Mouse (Mus musculus) hindbrain, embryonic 15.5 days (tissue): ENCODE results near the gene P2ry2. TPM values are rescaled to one million over a fixed set of nuclear protein-coding genes. Genes with fewer than 3 reads are reported as not detected.

Experiments
- ATAC-seq: fragments of 200-750 bp; cut with Nextera tagmentation; 2 replicates; pipeline ENCODE4 v1.8.0; 2017; ENCODE audit warnings: low read depth, moderate number of reproducible peaks, moderate TSS enrichment; ENCODE audit not compliant: low FRiP score
- H3K27ac ChIP-seq: fragments of 300-500 bp; sonication (generic); replicated peaks from 2 replicates; pipeline ENCODE4 v1.5.1; 2015; ENCODE audit warnings: mild to moderate bottlenecking, inconsistent platforms
- H3K27me3 ChIP-seq: fragments of 300-500 bp; sonication (generic); 2 replicates; pipeline ENCODE4 v1.6.1; 2015; ENCODE audit warnings: control low read depth, inconsistent platforms
- H3K36me3 ChIP-seq: fragments of 300-500 bp; sonication (generic); 2 replicates; pipeline ENCODE4 v1.6.1; 2015; ENCODE audit warnings: control low read depth, inconsistent platforms
- H3K4me1 ChIP-seq: fragments of 300-500 bp; sonication (generic); replicated peaks from 2 replicates; pipeline ENCODE4 v1.6.1; 2015; ENCODE audit warnings: control low read depth, inconsistent platforms
- H3K4me2 ChIP-seq: fragments of 300-500 bp; sonication (generic); 2 replicates; pipeline ENCODE4 v1.6.1; 2015; ENCODE audit warnings: moderate library complexity, mild to moderate bottlenecking, inconsistent platforms
- H3K4me3 ChIP-seq: fragments of 300-500 bp; sonication (generic); 2 replicates; pipeline ENCODE4 v1.5.1; 2015; ENCODE audit warnings: mild to moderate bottlenecking, inconsistent platforms
- H3K9ac ChIP-seq: fragments of 300-500 bp; sonication (generic); 2 replicates; pipeline ENCODE4 v1.6.1; 2015; ENCODE audit warnings: inconsistent platforms
- H3K9me3 ChIP-seq: fragments of 300-500 bp; sonication (generic); 2 replicates; pipeline ENCODE4 v1.6.1; 2016; ENCODE audit warnings: control low read depth, inconsistent platforms
- WGBS: fragments of 180-500 bp; shearing (Covaris S2); methylation state at CpG from one replicate; pipeline ENCODE4 v1.1.7; 2015; 5-methylcytosine and 5-hydroxymethylcytosine counted together
- polyA plus RNA-seq: library from polyadenylated mRNA; unstranded; fragments of >200 nt; fragmentation: Nextera tagmentation; extraction: Ambion mirVana; gene quantifications from 2 replicates; pipeline ENCODE4 v1.2.1, GENCODE M21; 2015

P2ry2 gene
- polyA plus RNA-seq, 1 experiment from 2014 or later: 0.39 TPM

DNA sequence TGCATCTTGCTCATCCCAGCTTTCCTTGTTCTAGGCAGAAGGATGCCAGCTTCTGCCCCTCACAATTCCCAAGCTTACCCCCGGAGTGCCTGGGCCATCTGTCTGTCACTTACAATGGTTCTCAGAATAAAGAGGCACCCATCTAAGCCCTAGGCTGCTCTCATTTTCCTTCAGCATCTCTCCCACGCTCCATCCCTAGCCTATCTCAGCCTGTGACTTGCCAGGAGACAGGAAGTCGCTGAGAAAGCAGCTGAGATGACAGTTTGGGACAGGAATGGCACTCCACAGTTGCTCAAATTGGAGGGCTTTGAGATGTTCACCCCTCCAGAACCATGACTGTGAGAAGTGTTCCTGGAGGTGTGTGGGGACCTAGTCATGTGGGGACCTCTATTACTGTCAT is 39.8 kb downstream of the P2ry2 start:
- H3K4me3 ChIP-seq: no peak overlapping the region
- H3K36me3 ChIP-seq: no peaks in the 10 kb centered on the region
- no peak overlapping the region for H3K9ac ChIP-seq
- peaks cover 18% of the 10 kb centered on the region for H3K4me1 ChIP-seq
- ATAC-seq: no peak
- H3K9me3 ChIP-seq: no peaks in the 10 kb centered on the region
- H3K4me2 ChIP-seq: no peak overlapping the region
- peaks cover 32% of the 10 kb centered on the region for H3K27me3 ChIP-seq
- H3K27ac ChIP-seq: no peak overlapping the region
- 46% methylated on average over 3 of the region's 3 CpGs for WGBS

DNA sequence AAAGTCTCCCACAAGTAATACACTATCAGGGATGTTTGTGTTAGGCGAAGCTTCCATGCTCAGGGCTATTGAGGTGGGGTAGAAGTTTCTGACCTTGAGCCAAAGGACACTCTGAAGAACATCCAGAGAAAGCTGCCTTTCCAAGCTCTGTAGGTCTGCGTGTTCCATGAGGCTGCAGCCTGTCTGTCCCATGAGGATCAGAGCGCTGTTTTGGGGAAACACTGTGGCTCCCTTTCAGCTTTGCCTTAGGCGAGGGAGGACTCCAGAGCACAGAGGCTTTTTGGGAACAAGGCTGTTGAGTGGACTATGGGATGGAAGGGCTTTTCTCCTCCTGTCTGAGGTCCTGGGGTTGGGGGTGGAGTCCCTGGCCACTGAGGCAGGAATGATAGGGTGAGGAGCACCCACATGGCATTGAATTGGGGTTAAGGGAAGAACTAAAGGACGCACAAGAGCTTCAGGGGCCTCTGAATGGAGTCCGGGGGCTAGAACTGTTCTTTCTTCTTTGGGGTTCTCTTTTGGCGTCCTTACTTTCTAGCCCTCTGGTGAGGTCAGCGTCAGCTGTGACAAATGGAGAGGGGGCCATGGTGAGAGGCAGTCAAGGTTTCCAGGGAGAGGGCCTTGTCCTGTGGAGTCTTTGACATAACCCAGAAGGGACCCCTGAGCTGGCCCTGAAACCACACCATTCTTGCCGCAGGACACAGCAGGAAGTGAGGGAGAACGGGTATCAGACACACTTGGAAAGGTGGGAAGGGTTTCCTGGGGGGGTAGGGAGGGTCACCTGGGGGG is 43.6 kb downstream of the P2ry2 start:
- peaks cover 19% of the 10 kb centered on the region for H3K27me3 ChIP-seq

DNA sequence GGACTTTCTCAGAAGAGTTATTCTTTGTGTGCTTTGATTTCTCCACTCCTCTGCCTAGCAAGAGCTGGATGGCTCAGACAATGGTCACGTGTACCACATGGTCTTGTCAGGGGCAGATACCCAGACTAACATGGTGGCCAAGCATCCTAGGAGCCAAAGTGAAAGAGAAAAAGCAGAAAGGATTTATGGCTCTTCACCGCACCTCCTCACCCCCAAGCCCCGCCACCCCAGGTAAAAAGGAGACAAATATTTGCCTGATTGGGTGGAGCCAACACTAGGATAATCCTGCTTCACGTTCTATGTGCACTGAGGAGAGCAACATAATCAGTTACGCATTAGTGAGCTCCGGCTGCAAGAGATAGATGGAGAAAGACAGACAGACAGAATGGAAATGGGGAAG is 44.3 kb downstream of the P2ry2 start:
- Histone ChIP-seq H3K36me3 (no peaks in the 10 kb centered on the region), H3K9me3 (no peaks in the 10 kb centered on the region), H3K4me2 (no peak overlapping the region), H3K9ac (no peak overlapping the region), H3K4me1 (0 out of 2 replicates have a peak, but pooled peaks cover 4% of the 10 kb centered on the region), H3K27ac (no peak overlapping the region), H3K27me3 (peaks cover 12% of the 10 kb centered on the region), H3K4me3 (no peak overlapping the region)
- no peak for ATAC-seq
- WGBS: 81% methylated on average over 6 of the region's 6 CpGs

More for the DNA sequence above, 43.6 kb downstream of the P2ry2 start:
- H3K27ac ChIP-seq: no peak overlapping the region
- WGBS: 79% methylated on average over 10 of the region's 10 CpGs
- ATAC-seq: no peak
- H3K4me1 ChIP-seq: peaks cover 7% of the 10 kb centered on the region; the same call in 1 of the 2 replicates
- no peak overlapping the region for H3K9ac ChIP-seq
- no peak overlapping the region for H3K4me3 ChIP-seq
- H3K4me2 ChIP-seq: no peak overlapping the region
- no peaks in the 10 kb centered on the region for H3K36me3 ChIP-seq
- H3K9me3 ChIP-seq: no peaks in the 10 kb centered on the region

DNA sequence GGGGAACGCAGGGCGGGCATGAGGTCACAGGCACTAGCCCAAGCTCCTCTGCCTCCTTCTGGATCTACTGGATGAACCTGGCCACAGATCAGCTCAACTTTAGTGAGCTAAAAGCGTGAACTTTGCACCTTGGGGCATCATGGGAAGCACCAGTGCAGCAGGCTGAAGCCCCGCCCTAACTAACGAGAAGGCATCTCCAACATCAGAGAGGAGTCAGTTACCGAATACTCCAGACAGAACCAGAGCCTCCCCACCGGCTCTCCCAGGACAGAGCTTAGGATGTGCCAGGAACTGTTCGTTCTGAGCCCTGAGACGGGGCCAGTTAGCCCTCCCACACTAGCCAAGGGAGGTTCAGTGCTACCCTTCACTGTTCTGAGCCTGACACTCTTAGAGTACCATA is 44.8 kb downstream of the P2ry2 start:
- no peak overlapping the region for H3K4me3 ChIP-seq
- no peak for ATAC-seq
- no peak overlapping the region for H3K9ac ChIP-seq
- H3K4me1 ChIP-seq: 0 out of 2 replicates have a peak, but pooled peaks cover 2% of the 10 kb centered on the region
- H3K36me3 ChIP-seq: no peaks in the 10 kb centered on the region
- H3K27ac ChIP-seq: no peak overlapping the region
- peaks cover 7% of the 10 kb centered on the region for H3K27me3 ChIP-seq
- no peak overlapping the region for H3K4me2 ChIP-seq
- H3K9me3 ChIP-seq: no peaks in the 10 kb centered on the region
- WGBS: 84% methylated on average over 9 of the region's 9 CpGs

DNA sequence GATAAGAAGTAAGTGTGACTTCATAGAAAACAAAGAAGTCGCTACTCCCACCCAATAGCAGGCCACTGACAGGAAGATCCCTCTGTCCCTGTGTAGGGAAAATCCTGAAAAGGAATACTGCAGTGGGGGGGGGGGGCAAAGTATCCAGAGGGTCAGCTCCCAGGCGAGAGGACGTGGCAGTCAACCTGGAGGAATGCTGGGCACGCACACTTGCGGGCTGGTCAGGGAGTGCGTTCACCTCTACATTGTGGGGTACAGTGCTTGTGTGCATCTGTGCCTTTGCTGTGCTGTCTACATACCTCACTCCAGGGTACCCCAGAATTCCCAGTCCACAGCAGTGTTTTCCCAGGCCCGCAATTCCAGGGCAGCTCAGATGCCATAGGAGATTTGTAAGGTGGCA is 46.7 kb downstream of the P2ry2 start:
- H3K9me3 ChIP-seq: no peaks in the 10 kb centered on the region
- ATAC-seq: no peak
- H3K9ac ChIP-seq: no peak overlapping the region
- WGBS: 85% methylated on average over 7 of the region's 7 CpGs
- no peak overlapping the region for H3K27ac ChIP-seq
- no peak overlapping the region for H3K4me3 ChIP-seq
- H3K4me2 ChIP-seq: no peak overlapping the region
- H3K4me1 ChIP-seq: no peaks in the 10 kb centered on the region
- no peaks in the 10 kb centered on the region for H3K27me3 ChIP-seq
- no peaks in the 10 kb centered on the region for H3K36me3 ChIP-seq

DNA sequence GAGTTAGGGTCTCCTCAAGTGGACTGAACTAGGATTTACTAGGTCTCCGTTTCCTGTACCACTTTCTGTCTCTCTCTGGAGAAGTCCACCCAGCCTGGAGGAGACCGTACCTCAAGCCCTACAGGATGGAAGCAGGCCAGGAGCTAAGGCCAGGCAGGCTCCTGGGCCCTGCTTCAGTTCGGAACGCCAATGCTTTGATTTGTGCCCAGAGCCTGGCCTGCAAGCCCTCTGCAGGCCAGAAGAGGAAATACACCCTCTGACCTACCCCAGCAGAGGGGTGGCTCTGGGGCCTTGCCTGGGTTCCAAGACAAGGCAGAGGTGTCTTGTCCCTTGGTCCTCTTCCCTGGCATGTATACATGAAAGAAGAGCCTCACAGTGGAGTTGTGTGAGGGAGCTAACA is 47.6 kb downstream of the P2ry2 start:
- WGBS: 24% methylated on average over 4 of the region's 4 CpGs
- H3K9ac ChIP-seq: no peak overlapping the region
- H3K4me3 ChIP-seq: no peak overlapping the region
- no peak overlapping the region for H3K27ac ChIP-seq
- no peaks in the 10 kb centered on the region for H3K4me1 ChIP-seq
- ATAC-seq: no peak
- H3K4me2 ChIP-seq: no peak overlapping the region
- no peaks in the 10 kb centered on the region for H3K27me3 ChIP-seq
- H3K9me3 ChIP-seq: no peaks in the 10 kb centered on the region
- no peaks in the 10 kb centered on the region for H3K36me3 ChIP-seq

DNA sequence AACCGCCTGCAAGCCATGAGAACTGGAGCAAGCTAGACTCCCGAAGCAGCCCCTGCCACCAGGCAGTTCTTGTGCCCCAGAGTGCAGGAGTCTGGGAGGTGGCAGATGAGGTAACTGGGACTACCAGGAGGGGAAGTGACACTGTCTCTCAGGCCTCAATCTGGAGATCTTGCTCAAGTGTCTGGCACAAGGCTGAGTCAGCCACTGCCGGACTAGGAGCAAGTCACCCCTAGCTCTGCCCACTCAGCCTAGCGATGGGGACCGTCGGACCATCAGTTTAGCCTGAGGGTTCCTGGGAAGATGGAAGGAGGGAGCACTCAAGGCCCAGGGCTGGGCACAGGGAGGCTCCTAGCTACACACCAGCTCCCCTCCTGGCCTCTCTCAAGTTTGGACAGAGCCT is 48.4 kb downstream of the P2ry2 start:
- Histone ChIP-seq H3K27me3 (no peaks in the 10 kb centered on the region), H3K4me1 (no peaks in the 10 kb centered on the region), H3K4me3 (no peak overlapping the region), H3K27ac (no peak overlapping the region), H3K36me3 (no peaks in the 10 kb centered on the region), H3K4me2 (no peak overlapping the region), H3K9me3 (no peaks in the 10 kb centered on the region), H3K9ac (no peak overlapping the region)
- 86% methylated on average over 6 of the region's 6 CpGs for WGBS
- no peak for ATAC-seq

DNA sequence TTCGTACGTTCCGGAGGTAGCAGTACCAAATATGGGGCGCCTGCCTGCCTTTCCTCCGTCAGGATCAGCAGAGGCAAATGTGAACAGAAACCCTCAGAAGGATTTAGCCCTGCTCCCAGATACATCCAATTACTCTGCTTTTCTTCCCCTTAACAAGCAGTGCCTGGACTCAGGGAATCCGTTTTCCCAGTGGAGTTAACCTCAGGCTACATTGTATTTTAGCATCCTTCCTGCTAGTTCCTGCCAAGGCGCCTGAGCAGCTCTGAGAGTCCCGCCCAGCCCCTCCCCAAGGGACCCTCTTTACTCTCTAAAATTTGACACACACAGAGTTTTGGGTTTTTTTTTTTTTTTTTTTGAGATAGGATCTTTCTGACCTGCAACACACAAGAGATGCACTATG is 49.3 kb downstream of the P2ry2 start:
- Histone ChIP-seq H3K27ac (no peak overlapping the region), H3K4me3 (no peak overlapping the region), H3K36me3 (no peaks in the 10 kb centered on the region), H3K4me1 (no peaks in the 10 kb centered on the region), H3K4me2 (no peak overlapping the region), H3K27me3 (no peaks in the 10 kb centered on the region), H3K9ac (no peak overlapping the region), H3K9me3 (no peaks in the 10 kb centered on the region)
- no peak for ATAC-seq
- WGBS: 72% methylated on average over 8 of the region's 8 CpGs

DNA sequence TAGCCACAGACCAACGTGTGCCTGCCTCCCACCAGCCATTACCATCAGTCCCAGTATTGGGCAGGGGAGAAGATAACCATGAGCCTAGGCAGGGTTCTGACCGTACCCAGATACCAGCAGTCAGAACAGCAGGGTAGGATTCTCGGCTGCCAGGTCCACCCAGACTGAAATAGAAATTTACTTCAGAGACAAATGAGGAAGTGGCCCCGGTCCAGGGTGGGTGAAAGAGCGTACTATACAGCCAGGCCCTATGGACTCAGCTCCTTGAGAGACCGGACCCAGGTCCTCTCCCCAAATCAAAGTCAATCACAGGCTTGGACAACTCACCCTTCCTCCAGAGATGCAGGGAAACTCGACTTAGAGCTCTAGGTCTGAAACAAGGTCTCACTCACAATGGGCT is 51.5 kb downstream of the P2ry2 start:
- H3K4me3 ChIP-seq: no peak overlapping the region
- no peaks in the 10 kb centered on the region for H3K27me3 ChIP-seq
- 79% methylated on average over 7 of the region's 7 CpGs for WGBS
- no peak overlapping the region for H3K9ac ChIP-seq
- no peak overlapping the region for H3K27ac ChIP-seq
- H3K36me3 ChIP-seq: no peaks in the 10 kb centered on the region
- no peak for ATAC-seq
- no peak overlapping the region for H3K4me2 ChIP-seq
- no peaks in the 10 kb centered on the region for H3K4me1 ChIP-seq
- H3K9me3 ChIP-seq: no peaks in the 10 kb centered on the region

DNA sequence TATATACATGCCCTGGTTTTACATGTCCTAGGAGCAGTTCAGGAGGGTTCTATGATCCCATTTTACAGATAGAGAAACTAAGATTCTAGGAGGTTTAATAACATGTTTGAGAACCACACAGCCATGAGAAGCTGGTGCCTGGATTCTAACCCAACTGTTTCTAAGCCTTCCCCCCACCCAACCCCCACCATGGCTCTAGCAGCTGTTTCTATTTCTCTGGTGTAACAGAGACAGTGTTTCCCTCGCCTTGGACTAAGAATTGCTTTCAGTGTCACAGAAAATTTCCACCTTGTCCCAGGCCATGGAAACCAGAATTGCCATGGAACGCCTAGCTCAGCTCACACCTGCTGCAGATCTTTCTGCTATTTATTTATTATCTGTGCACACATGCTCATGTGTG is 52.2 kb downstream of the P2ry2 start:
- no peaks in the 10 kb centered on the region for H3K9me3 ChIP-seq
- H3K4me2 ChIP-seq: no peak overlapping the region
- no peaks in the 10 kb centered on the region for H3K27me3 ChIP-seq
- WGBS: 79% methylated on average over 2 of the region's 2 CpGs
- no peak overlapping the region for H3K4me3 ChIP-seq
- H3K9ac ChIP-seq: no peak overlapping the region
- ATAC-seq: no peak
- H3K27ac ChIP-seq: no peak overlapping the region
- H3K36me3 ChIP-seq: no peaks in the 10 kb centered on the region
- no peaks in the 10 kb centered on the region for H3K4me1 ChIP-seq

DNA sequence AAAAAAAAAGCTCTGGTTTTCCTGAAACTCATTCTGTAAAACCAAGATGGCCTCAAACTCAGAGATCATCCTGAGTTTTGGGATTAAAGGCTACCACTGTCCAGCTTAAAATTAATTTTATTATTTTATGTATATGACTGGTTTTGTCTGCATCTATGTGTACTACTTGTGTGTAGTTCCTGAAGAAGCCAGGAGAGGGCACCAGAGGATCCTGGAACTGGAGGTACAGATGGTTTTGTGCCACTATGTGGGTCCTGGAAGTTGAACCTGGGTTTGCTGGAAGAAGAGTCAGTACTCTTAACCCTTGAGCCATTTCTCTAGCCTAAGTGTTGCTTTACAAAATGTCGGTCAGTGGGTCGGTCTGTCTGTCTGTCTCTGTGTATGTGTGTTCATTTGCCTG is 54.2 kb downstream of the P2ry2 start:
- Histone ChIP-seq H3K4me2 (no peak overlapping the region), H3K36me3 (no peaks in the 10 kb centered on the region), H3K27ac (no peak overlapping the region), H3K27me3 (no peaks in the 10 kb centered on the region), H3K9ac (no peak overlapping the region), H3K9me3 (no peaks in the 10 kb centered on the region), H3K4me1 (no peaks in the 10 kb centered on the region), H3K4me3 (no peak overlapping the region)
- whole genome bisulfite sequencing: 93% methylated on average over 2 of the region's 2 CpGs
- no peak for ATAC-seq

DNA sequence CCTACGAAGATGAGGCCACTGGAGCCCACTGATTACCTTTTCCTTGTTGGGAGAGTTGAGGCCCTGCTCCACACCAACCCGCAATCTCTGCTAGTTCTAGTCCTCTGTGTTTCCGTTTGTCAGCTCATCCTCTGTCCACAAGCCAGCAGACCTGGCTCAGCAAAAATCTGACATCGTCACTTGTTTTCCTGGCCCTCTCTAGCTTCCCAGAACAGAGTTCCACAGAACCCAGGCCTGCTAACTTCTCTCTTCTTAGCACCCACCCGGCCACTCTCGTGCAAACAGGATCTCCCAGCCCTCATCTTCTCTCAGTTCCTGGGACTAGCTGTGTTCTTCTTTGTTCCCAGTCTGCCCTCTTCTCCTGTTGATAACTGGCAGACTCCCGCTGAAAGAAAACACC is 60.0 kb downstream of the P2ry2 start:
- no peak overlapping the region for H3K4me3 ChIP-seq
- no peaks in the 10 kb centered on the region for H3K27me3 ChIP-seq
- H3K4me2 ChIP-seq: no peak overlapping the region
- ATAC-seq: no peak
- H3K4me1 ChIP-seq: no peaks in the 10 kb centered on the region
- no peak overlapping the region for H3K9ac ChIP-seq
- WGBS: 88% methylated on average over 7 of the region's 7 CpGs
- H3K36me3 ChIP-seq: no peaks in the 10 kb centered on the region
- no peaks in the 10 kb centered on the region for H3K9me3 ChIP-seq
- no peak overlapping the region for H3K27ac ChIP-seq

DNA sequence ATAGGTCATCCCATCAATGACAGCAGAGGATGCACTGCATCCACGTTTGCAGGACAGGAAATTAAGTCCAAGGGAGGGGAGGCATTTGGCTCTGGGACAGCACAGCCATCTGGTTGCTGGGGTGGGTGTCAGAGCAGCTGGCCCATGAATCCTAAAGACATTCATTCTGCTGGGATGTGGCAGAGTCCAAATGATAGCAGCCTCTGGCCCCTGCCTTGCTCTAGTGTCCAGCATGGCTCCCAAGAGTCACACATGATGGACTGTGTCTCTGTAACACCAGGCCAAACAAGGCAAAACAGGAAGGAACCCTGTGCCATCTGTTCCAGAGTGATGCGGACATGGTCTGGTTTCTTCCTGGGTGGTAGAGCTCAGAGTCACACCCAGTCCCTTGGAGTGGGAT is 60.8 kb downstream of the P2ry2 start:
- H3K27me3 ChIP-seq: no peaks in the 10 kb centered on the region
- no peak overlapping the region for H3K9ac ChIP-seq
- H3K36me3 ChIP-seq: no peaks in the 10 kb centered on the region
- H3K27ac ChIP-seq: no peak overlapping the region
- WGBS: 46% methylated on average over 2 of the region's 2 CpGs
- no peak overlapping the region for H3K4me2 ChIP-seq
- H3K4me1 ChIP-seq: no peaks in the 10 kb centered on the region
- H3K4me3 ChIP-seq: no peak overlapping the region
- no peaks in the 10 kb centered on the region for H3K9me3 ChIP-seq
- 0 out of 2 replicates have a peak, but pooled peaks have one; percentile 42 for ATAC-seq
